Mouse (Mus musculus) spleen, postnatal 14 days (tissue): Measurements from ENCODE around the gene Gjd3.
"Not testable (repeated sequence)": the region's sequence is repeated elsewhere in the genome, so short reads cannot be mapped to it uniquely, and the experiment has no call there.

Experiments used
- DNase-seq, 2 experiments: peaks; one replicate each; pipeline ENCODE4 v3.0.0; 2021 to 2022; ENCODE audit warnings: low spot score in 2 of 2

The Gjd3 gene

DNA sequence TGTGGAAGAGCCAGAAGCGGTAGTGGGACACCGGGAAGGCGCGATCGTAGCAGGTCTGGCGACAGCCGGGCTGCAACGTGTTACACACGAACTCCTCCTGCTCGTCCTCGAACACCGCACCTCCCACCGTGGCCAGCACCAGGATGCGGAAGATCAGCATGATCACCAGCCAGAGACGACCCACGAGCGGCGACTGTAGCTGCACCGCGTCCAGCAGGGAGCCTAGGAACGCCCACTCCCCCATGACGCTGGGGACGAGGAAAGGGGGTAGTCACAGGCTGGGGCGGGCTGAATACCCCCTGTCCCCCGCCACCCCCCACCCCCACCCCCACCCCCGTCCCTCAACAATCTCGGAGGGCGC lies at the start of gene Gjd3:
TSS of gene Gjd3 (minus strand) at position 244 of the 361 bp plus-strand sequence.
- DNase-seq = no peak

DNA sequence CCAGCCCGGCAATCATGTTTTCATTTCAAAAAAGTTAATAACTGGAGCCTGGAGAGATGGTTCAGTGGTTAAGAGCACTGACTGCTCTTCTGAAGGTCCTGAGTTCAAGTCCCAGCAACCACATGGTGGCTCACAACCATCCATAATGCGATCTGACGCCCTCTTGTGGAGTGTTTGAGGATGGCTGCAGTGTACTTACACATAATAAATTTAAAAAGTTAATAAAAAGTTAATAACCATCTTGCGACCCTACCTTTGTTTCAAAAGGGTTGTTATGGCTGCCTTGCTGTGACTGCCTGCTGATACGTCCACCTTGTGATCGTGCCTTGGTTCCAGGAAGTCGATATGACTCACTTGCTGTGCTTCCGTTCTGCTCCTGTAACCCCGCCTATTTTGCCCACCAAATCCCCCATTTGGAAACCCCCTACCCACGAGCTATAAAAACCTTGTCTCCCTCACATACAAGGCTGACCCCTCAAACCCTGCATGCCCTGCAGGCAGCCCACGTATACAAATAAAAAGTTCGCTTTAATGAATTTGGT lies 44.2 kb upstream of the Gjd3 start:
- DNase-seq = no peak

DNA sequence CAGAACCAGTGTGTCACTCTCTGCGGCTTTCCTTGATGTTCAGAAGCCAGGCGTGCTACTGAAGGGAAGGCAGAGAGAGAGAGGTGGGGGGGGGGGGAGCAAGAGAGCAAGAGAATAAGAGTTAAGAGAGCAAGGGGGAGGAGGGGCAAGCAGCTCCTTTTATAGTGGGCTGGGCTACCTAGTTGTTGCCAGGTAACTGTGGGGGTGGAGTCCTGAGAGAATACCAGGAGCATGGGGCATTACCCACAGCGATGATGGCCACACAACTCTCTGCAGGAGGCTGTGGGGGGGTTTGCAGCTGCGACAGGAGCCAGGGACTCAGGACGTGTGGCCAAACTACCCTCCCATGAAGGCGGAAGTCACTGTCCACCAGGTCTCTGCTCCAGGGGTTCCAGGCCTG lies 43.1 kb upstream of the Gjd3 start:
- no peak for DNase-seq

DNA sequence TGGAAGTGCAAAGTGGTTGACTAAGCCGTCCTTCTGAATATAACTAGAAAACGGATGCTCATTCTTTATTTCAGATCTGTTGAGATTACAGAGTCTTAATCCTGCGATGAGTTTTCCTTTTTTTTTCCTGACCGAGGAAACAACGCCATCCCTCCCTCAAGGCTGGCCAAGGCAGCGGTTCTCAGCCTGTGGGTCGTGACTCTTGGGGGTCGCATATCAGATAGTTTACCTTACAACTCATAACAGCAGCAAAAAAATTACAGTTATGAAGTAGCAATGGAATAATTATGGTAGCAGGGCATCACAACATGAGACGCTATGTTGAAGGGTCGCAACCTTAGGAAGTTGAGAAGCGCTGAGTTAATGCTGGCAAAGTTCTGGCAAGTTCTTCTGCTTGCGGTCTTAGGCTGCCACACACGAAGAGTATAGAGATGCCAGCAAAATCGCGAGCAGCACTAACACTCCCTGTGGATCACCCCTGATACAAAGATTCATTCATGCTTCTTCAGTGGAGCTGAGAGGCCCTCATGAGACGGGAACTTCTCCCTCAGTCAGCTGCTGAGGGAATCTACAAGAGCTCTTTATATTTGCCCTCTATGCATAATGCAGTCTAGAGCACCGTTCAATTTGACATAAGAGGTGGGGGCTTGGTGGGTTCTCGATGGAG lies 41.8 kb upstream of the Gjd3 start:
- no peak for DNase-seq

DNA sequence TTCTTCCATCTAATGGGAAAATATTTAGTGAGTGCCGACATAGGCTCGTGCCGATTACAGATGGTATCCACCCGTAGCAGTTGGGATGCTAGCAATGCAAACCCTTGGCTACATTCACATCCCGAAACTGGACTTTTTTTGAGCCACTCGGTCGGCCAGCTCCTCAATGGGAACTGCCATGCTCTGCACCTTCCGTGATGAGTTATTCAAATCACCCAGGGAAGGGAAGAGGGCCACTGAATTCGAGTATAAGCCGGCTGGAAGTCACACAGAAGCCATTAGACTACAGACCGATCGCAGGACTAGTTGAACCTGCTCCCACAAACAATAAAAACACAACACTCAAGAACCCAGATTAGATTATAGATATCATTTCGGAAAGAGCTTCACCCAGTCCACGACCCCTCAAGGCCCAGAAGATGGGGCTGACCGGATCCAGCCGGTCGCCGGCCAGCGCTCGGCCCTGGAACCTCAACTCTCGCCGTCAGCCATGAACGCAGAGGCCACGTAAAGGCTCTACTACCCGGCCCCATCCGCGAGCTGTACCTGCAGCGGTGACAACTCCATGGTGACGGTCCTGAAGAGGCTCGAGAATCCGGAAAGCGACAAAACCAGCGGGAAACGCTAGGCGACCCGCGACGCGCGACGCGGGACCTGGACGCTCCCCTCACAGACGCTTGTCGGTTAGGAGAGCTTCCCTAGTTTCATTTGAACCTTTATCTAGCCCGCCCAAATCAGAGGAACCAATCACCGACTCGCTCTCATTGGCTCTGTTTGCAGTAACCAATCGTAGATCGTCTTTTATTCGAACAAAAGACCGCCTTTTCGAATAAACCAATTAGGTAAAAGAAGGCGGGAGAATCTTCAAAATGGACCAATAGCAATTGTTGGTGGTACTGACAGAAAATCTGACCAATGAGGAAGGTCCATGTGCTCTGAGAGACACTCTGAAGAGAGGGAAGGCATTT lies 41.0 kb upstream of the Gjd3 start, which contains the start of gene Top2a:
TSS of gene Top2a (minus strand) at position 690 of the 968 bp plus-strand sequence.
- DNase-seq = peak; percentile 89 to 92

DNA sequence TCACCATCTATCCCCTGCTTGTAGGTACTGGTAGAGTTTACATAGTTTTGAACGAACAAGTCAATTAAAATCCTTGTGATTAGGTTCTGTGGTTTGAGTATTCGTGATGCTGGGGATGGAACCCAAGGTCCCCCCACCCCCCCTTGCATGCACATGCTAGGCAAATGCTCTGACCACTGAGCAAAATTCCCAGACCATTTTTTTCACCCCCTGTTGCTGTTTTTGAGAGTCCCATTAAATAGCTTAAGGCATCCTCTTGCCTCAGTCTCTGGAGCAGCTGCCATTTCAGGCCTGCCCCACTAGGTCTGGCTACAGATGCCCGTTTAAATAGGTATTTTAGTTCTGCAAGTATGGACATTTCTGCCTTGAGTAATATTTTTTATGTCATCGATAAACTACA lies 40.3 kb upstream of the Gjd3 start:
- no peak for DNase-seq

DNA sequence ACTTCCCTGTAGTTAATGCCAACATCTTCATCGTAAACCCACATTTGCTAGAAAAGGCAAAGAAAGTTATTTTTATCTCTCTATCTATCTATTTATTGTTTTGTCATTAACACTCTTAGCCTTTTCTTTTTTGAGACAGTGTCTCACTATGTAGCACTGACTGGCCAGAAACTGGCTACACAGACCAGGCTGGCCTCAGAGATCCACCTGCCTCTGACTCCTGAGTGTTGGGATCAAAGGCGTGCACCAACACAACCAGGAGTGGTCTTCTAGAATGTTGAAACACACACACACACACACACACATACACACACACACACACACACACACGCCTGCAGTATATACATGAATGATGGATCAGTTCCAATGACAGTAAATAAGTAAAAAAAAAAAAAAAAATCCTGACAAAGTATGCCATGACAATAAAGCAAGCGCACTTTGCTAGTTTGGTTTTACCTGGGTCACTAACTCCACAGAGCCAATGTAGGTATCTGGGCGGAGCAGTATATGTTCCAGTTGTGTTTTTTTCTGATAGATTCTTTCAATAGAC lies 39.6 kb upstream of the Gjd3 start:
- no peak for DNase-seq

DNA sequence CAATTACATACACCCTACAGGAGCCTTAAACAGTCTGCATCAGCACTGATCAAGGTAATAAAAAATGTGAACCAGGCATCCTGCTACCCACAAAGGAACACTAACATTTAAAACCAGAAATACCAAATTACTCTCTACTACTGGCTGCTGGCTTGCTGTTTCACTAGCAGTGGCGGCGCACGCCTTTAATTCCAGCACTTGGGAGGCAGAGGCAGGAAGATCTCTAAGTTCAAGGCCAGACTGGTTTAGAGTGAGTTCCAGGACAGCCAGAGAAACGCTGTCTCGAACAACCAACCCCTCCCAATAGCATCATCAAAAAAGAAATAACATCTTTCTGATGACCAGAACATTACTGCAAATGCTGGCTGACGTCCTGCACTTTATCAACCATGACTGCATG lies 37.0 kb upstream of the Gjd3 start:
- DNase-seq = no peak

DNA sequence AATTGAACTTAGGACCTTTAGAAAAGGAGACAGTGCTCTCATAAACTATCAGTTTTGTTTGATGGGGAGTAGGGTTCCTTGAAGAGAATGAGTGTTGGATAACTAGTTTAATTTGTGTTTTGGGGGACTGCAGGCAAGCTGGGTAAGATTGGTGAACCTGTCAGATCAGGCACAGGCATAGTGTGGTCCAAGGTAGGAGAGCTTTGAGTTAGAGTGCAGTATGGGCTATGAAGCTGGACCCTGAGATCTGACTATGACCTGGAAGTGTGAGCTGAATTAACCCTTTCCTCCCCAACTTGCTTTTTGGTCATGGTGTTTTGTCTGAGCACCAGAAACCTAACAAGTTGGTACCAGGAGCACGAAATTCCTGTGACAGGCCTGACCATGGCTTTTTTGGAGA lies 31.0 kb upstream of the Gjd3 start:
- DNase-seq = no peak

DNA sequence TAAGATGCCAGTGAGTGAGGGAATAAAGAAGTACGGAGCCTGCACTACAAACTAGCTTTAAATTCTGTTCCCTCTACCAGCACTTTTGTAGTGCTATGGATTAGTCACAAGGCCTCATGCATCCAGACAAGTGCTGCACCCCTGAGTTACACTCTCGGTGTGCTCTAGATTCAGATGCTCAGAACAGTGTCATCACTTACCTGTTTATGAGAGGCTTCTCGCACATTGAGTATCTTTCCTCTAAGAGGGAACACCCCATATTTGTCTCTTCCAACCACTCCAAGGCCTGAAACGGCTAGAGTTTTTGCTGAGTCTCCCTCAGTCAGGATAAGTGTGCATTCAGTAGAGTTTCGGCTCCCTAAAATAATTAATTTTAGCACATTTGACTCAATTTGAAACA lies 27.9 kb upstream of the Gjd3 start:
- no peak for DNase-seq

DNA sequence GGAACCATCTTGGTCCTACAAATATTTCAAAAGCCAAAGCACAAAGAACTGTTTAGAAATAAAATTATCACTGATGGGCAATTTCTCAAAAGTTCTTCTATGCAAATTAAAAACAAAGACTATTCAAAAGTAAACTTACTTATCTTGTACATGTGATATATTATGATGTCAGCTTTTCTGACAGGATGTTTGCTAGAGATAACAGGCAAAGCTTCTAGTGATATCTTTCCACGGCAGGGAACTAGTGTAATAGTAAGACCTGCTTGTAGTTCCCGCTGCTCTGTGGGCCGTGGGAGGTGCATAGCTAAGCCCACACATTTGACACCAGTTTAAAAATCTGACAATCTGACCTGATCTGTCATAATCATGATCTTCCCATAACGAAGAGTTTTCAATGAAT lies 27.3 kb upstream of the Gjd3 start:
- no peak for DNase-seq

DNA sequence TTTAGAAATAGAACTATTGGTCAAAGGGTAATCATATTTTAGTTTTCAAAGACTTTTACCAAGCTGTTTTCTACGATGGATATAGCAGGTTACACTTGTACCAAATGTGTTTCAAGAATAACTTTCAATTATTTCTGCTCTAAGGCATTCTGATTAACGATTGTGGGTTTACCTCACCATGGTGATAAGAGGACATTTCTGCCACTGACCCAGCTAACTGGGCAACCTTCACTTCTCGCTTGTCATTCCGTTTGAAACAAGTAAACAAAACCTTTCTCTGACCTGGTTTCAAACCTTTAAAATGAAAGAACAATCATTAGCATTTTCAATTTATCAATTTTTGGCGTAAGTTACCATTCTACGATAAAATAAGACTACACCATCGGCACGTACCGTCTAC lies 24.0 kb upstream of the Gjd3 start:
- no peak for DNase-seq

DNA sequence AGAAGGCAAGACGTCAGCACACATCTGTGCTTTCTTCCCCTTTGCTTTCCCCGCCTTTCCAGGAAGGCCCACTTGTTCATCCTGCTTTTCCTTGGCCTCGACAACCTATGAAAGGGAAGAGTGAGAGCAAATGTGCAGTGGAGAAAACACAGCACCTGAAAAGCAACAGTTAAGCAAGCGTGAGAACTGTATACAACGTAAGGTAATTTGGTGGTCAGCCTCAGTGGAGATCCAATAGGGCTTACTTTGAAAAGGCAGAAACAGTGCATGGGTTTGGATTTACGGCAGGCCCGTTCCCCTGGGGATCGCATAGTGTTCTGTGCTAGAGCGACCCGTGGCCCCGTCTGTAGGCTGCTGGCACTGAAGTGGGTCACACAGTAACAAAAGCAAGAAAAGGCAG lies 16.4 kb upstream of the Gjd3 start:
- DNase-seq = no peak

DNA sequence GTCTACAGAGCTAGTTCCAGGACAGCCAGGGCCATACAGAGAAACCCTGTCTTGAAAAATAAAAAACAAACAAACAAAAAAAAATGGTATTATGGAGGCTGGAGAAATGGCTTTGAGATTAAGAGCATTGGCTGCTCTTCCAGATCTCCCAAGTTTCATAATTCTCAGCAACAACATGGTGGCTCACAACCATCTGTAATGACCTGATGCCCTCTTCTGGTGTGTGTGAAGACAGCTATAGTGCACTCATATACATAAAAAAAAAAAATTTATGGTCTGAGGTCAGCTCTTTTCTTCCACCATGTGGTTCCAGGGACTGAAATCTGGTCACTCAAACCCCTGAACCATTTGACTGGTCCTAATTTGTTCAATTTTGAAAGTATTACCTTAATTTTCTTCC lies 16.0 kb upstream of the Gjd3 start:
- DNase-seq = no peak

DNA sequence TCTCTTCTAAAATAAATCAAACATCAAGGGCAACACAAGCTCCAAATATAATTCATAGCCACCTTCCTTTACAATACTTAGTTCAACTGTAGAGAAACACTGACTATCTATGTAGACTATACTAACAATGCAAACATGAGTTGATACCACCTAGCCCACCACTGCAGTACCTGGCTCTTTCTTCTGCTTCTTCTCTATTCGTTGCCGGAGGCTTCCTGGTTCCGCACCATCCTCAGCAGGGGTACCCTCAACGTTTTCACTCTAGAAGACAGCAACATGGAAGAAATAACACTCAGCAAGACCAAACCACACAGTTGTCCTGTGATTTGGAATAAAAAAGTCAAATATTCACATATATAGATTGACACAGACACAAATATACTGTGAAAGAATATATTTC lies 14.8 kb upstream of the Gjd3 start:
- no peak for DNase-seq

DNA sequence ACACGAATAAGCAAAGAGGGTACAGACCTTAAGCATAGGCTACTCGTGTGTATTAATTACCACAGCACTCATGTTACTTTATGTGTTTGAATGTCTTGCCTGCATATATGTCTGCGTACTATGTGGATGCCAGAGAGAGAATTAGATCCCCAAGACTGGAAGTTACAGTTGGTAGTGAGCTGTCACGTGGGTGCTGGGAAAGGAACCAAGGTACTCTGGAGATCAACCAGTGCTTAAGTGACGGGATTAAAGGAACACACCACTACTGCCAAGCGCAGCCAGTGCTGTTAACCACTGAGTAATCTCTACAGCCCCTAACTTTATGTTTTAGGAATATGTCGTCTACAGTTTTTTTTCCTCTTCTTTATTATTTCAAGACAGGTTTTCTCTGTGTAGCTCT lies 13.2 kb upstream of the Gjd3 start:
- DNase-seq = no peak

DNA sequence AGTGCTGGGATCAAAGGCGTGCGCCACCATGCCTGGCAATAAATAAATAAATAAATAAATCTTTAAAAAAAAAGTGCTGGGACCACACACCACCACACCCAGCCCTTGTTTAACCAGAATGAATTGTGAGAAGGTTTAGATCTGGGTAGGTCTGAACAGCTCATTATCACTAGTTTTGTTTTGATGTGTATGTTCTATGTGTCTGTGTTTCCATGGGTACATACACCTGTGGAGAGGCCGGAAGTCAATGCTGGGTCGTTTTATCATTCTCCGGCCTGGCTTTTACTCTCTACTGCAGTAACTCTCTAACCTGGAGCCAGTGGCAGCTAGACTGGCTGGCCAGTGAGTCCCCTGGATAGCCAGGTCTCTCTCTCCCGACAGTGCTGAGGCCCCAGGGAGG lies 8.1 kb upstream of the Gjd3 start:
- DNase-seq = no peak

DNA sequence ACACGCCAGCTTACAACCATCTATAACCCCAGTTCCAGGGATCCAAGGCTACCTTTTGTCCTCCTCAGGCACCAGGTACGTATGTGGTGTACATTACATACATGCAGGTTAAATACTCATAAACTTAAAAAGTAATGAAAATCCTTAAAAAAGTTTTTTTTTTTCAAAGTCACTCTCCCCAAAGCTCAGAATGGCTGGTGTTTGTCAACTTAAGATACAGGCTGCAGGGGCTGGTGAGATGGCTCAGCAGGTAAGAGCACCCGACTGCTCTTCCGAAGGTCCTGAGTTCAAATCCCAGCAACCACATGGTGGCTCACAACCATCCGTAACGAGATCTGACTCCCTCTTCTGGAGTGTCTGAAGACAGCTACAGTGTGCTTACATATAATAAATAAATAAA lies 5.4 kb upstream of the Gjd3 start:
- DNase-seq = not testable (repeated sequence)

DNA sequence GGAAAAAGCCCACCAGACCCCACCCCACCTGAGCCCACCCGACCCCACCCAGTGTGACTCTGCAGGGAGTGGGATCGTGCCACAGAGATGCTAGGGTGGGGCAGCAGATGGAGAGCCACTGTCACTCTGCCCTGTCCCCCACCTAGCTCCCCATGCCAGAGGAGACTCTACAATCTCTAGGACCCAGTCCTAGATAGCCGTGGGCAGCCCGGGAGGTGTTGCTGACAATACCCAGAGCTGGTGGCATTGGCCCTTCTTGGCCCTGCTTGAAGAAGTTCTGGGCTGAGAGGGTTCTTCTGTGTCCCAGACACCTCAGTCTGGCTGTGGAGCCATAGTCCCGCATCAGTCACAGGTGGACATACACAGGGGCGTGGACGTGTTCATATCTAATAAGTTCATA lies 2.7 kb upstream of the Gjd3 start:
- no peak for DNase-seq

DNA sequence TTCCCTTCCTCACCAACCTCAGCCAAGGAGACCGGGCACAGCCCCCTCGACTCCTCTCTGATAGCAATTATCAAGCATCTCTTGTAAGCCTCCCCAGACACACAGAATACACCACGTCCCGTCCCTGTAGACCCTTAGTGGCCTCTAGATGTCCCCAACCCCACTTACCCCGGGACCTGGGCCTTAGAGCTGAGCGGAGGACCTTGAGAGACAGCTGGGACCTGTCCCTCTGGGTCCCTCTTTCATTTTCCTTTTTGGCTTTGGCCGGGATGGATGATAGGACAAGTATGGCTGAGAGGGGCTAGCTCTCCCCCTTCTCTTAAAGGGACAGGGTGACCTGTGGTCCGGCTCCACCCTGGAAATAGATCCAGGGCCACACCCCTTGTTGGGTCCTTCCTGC lies 735 bp upstream of the Gjd3 start:
- no peak for DNase-seq

DNA sequence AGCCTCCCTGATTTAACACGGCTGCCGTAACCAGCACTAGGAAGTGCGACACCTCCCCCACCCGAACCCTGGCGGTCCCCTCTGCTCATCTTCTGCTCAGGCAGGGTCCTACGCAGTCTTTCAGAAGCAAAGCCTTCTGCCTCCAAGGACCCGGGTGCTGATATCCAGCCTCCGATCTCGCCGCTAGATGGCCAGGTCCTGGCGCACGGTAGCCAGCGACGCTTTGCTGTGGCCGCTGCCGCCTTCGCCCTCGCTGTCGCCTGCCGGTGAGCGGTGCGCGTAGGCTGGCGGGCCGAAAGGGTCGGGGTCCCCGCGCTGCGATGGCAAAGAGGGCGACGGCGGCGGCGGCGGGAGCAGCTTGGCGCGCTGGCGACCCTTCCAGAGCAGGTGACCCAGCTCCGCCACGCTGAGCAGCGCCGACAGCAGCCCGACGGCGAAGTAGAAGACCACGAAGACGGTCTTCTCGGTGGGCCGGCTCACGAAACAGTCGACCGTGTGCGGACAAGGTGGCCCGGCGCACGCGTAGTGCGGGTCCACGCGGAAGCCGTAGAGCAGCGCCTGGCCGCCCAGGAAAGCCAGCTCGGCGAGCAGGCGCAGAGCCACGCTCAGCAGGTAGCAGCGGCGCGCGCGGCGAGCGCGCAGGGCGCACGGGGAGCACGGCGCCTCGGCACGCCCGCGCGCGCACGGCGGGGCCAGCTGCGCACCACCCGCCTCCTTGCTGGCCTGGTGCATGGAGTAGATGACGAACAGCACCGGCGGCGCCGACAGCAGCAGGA lies 631 bp downstream of the Gjd3 start:
- DNase-seq = no peak
